Mouse (Mus musculus) megakaryocyte, embryonic 14.5 days (primary cell): ENCODE data around the gene Oxct2a. TPM values are rescaled to one million over a fixed set of nuclear protein-coding genes. Genes with fewer than 3 reads are reported as not detected.
"Not testable (repeated sequence)": the region's sequence is repeated elsewhere in the genome, so short reads cannot be mapped to it uniquely, and the experiment has no call there.

Experiments
- H3K27me3 ChIP-seq: replicated peaks from 2 replicates; pipeline ENCODE3; 2012; ENCODE audit warnings: inconsistent platforms
- H3K36me3 ChIP-seq: replicated peaks from 2 replicates; pipeline ENCODE3; 2012; ENCODE audit warnings: low read length, inconsistent platforms, mixed read lengths
- H3K4me1 ChIP-seq: 2 replicates; pipeline ENCODE4 v1.6.1; 2012; ENCODE audit warnings: inconsistent platforms
- H3K4me3 ChIP-seq: replicated peaks from 2 replicates; pipeline ENCODE3; 2012; ENCODE audit warnings: moderate library complexity, mild to moderate bottlenecking, inconsistent platforms
- H3K9me3 ChIP-seq: 2 replicates; pipeline ENCODE4 v1.6.1; 2012; ENCODE audit warnings: inconsistent platforms
- FLI1 ChIP-seq: IDR thresholded peaks from 2 replicates; pipeline ENCODE4 v1.6.1; 2012; ENCODE audit warnings: low read length, inconsistent platforms, mixed read lengths
- GATA1 ChIP-seq: IDR thresholded peaks from 3 replicates; pipeline ENCODE4 v1.6.1; 2012; ENCODE audit warnings: mixed read lengths, low read length, inconsistent platforms, borderline replicate concordance
- polyA plus RNA-seq: library from polyadenylated mRNA; stranded (reverse); fragments of >175 nt; gene quantifications from 2 replicates; pipeline ENCODE4 v1.2.3, GENCODE M21; 2012; ENCODE audit warnings: low replicate concordance; ENCODE audit not compliant: insufficient read depth

The Oxct2a gene
- polyA plus RNA-seq, 1 experiment = 0.56 TPM

DNA sequence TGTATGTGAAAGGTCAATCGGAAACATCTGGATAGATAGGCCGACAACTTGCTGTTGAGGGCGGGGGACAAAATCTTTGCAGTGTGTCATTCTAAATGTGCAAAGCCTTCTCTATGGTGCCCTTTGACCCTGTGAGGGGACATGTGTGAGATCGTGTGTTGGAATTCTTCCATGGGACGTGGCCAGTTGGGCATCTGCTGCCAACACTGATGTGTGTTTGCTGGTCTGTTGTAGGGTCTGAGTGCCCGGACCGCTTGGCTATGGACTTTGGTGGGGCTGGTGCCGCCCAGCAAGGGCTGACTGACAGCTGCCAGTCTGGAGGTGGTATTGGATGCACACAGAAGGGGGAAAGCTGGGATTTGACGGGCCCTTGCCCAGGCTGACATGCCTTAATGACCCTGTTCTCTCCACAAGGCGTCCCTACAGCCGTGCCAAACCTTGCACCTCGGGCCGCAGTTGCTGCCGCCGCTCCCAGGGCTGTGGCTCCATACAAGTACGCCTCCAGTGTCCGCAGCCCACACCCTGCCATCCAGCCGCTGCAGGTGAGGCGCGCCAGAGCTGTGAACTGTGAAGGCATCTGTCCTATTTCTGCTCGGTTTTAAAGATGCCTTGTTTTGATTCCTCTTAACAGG, 27.8 kb downstream of the Oxct2a start:
- H3K27me3 ChIP-seq = no peaks in the 10 kb centered on the region
- TF ChIP-seq GATA1 = no peak
- no peak for TF ChIP-seq FLI1

DNA sequence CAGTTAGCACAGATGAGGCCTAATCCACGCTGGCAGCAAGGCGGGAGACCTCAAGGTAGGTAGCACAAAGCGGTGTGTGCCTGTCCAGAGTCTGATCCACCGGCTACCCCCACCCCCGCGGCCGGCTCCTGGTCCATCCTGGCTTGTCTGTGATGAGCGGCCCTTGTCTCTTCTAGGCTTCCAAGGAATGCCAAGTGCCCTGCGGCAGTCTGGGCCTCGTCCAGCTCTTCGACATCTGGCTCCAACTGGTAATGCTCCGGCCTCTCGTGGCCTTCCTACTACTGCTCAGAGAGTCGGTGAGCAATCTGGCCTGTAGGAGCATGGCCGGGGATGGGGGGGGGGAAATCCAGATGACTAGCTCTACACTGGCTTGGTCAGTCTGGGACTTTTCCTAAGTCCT, 28.4 kb downstream of the Oxct2a start:
- peaks cover 95% of the 10 kb centered on the region for H3K36me3 ChIP-seq
- H3K4me3 ChIP-seq = not testable (repeated sequence)

More for the DNA sequence above, 27.8 kb downstream of the Oxct2a start:
- Histone ChIP-seq H3K36me3 (peaks cover 93% of the 10 kb centered on the region), H3K4me3 (no peak overlapping the region), H3K9me3 (no peaks in the 10 kb centered on the region), H3K4me1 (peaks cover 25% of the 10 kb centered on the region)

GRCm38 (mm10) chr4:123293661-123294443, 29.6 kb downstream of the Oxct2a start:
- Histone ChIP-seq H3K4me3 (no peak overlapping the region), H3K9me3 (no peaks in the 10 kb centered on the region), H3K27me3 (no peaks in the 10 kb centered on the region), H3K36me3 (peaks cover 95% of the 10 kb centered on the region), H3K4me1 (peaks cover 11% of the 10 kb centered on the region)
- TF ChIP-seq GATA1 (no peak), FLI1 (no peak)

More for the DNA sequence above, 28.4 kb downstream of the Oxct2a start:
- H3K9me3 ChIP-seq, H3K27me3 ChIP-seq: not testable (repeated sequence)
- H3K4me1 ChIP-seq = peaks cover 19% of the 10 kb centered on the region

DNA sequence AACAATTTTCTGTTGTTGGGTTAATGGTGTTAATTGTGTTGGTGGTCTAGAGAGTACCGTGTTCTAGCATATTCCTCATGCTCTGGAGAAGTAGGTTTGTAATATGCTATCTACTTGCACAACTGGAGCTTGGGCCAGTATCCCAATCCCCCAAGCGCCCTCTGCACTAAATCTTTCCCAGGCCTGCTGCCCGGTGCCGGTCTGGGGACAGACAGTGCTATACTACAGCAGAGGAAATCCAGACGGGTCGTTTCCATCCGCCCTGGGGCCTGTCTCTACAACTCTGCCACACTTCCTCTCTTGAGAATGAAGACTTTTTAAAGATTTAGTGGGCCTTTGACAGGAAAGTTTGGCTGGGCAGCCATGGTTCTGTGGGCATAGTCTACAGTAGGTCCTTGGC, 30.4 kb downstream of the Oxct2a start:
- H3K4me1 ChIP-seq = peaks cover 11% of the 10 kb centered on the region
- no peak overlapping the region for H3K4me3 ChIP-seq
- no peaks in the 10 kb centered on the region for H3K9me3 ChIP-seq
- no peak for TF ChIP-seq GATA1
- TF ChIP-seq FLI1 = no peak
- peaks cover 98% of the 10 kb centered on the region for H3K36me3 ChIP-seq
- no peaks in the 10 kb centered on the region for H3K27me3 ChIP-seq

- no peak for TF ChIP-seq FLI1
- TF ChIP-seq GATA1 = no peak
- peaks cover 16% of the 10 kb centered on the region for H3K4me1 ChIP-seq
Measured at GRCm38 (mm10) chr4:123292390-123292789, 31.0 kb downstream of the Oxct2a start.

DNA sequence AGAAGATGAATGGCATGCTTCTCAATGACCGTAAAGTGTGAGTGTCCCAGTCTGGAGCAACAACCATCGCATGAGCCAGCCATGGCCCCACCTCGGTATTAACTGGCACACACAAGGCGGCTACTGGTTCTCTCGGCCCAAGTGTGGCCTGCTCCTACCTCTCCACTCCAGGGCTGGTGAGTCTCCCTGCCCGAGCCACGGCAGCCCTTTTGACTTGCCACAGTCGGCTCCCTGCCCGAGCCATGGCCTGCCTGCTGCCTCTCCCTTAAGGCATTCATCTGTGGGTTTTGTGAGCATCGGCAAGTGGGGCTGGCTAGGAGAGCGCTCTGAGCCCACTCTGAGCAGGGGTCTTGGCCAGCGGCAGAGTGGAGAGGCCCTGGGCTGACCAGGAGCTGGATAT, 34.4 kb downstream of the Oxct2a start:
- H3K27me3 ChIP-seq = no peaks in the 10 kb centered on the region
- TF ChIP-seq FLI1 (no peak), GATA1 (no peak)
- H3K4me1 ChIP-seq = peaks cover 45% of the 10 kb centered on the region
- no peak overlapping the region for H3K4me3 ChIP-seq
- H3K36me3 ChIP-seq = peaks cover 91% of the 10 kb centered on the region
- no peaks in the 10 kb centered on the region for H3K9me3 ChIP-seq

More at GRCm38 (mm10) chr4:123292390-123292789, 31.0 kb downstream of the Oxct2a start:
- Histone ChIP-seq H3K9me3 (no peaks in the 10 kb centered on the region), H3K27me3 (no peaks in the 10 kb centered on the region), H3K36me3 (peaks cover 98% of the 10 kb centered on the region), H3K4me3 (no peak overlapping the region)

- Histone ChIP-seq H3K9me3 (no peaks in the 10 kb centered on the region), H3K27me3 (no peaks in the 10 kb centered on the region), H3K4me3 (no peak overlapping the region), H3K36me3 (peaks cover 69% of the 10 kb centered on the region), H3K4me1 (peaks cover 54% of the 10 kb centered on the region)
- no peak for TF ChIP-seq GATA1
- no peak for TF ChIP-seq FLI1
Measured at GRCm38 (mm10) chr4:123286790-123287189, 36.6 kb downstream of the Oxct2a start.

DNA sequence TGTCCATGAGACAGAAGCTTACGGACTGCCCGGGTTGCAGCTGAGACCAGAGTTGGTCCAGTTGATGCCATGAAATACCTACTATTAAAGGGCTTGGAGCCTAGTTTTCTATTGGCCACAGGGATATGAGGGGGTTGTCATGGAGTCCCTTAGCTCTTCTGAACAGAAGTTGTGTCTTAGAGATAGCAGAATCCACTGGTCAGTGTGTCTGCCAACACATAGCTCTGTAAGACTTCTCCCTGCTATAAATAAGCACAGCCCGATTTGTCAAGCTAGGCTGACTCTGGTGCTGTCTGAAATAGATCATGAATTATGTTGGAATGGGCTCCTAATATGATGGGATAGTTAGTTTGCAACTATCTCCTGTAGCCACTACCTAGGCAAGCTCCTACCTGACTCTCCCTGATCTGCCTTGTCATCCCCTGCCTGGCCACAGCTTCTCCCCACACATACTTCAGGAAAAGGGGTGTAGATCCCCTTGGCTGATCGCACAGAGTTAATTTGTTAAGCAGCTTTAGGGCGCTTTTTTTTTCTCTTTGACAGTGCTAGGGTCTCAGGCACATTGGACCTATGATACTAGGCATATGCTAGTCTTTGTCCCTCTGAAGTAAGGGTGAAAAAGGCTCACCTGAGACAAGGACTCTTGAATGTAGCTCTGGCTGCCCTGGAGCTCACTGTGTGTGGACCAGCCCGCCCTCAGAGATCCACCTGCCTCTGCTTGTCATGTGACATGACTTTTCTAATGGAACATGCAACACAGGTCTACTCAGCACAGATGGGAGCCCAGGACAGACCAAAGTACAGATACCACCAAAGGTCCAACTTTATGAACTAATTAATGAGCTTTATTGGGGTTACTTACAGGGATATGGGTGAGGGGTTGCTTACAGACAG, 38.5 kb downstream of the Oxct2a start:
- H3K4me1 ChIP-seq = peaks cover 54% of the 10 kb centered on the region
- no peak for TF ChIP-seq GATA1
- no peak for TF ChIP-seq FLI1
- H3K27me3 ChIP-seq = no peaks in the 10 kb centered on the region
- H3K4me3 ChIP-seq = peak overlapping the region; percentile 93
- H3K9me3 ChIP-seq = no peaks in the 10 kb centered on the region
- H3K36me3 ChIP-seq = peaks cover 52% of the 10 kb centered on the region

DNA sequence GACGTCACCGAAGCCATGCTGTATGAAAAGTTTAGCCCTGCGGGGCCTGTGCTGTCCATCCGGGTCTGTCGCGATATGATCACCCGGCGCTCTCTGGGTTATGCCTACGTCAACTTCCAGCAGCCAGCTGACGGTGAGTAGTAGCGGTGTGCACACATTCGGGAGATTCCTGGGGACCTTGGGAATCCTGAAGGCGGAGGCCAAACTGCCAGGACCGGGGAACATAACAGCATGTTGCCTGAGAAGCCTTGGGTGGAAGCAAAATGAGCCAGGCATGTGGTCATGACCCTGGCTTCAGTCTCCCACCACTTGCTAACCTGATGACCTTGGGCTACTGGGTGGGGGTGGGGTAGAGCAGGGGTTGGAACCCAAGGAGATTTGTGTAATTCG, 39.8 kb downstream of the Oxct2a start:
- not testable (repeated sequence) for H3K27me3 ChIP-seq, H3K9me3 ChIP-seq
- Histone ChIP-seq H3K4me3 (peak overlapping the region; percentile 93), H3K4me1 (peaks cover 49% of the 10 kb centered on the region), H3K36me3 (peaks cover 39% of the 10 kb centered on the region)

DNA sequence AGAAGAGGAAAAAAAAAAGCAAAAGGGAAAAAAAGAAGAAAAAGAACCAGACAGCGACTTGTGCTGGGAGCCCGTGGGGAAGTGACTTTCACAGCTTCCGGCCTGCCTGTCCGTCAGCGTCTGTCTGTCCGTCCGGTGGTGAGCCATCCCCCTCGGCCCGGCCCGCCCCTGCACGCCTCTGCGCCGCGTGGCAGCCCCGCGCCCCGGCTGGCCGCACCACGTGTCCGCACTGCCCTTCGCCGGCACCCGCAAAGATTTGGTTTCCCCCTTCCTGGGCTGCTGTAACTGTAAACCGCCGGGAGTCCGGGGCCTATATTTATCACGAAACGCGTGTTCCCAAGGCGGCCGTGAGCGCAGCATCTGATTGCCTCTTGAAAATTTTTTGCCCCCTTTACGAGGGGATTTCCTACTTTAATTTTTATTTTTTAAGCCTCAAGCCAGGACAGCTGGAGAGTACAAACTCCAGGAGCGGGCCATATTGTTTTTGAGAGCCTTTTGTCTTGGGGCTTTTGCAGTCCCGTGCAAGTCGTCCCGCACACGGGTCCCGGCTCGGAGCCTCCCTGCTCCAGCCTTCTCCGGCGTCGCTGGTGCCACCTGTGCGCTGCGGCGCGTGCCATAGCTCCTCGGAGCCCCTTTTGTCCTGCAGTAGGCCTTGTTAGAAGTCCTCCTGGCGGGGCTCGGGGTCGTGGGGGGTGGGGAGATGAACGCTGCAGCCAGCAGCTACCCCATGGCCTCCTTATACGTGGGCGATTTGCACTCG, 40.3 kb downstream of the Oxct2a start:
- peaks cover 47% of the 10 kb centered on the region for H3K4me1 ChIP-seq
- H3K27me3 ChIP-seq, H3K9me3 ChIP-seq: not testable (repeated sequence)
- H3K4me3 ChIP-seq = peak overlapping the region; percentile 88
- peaks cover 33% of the 10 kb centered on the region for H3K36me3 ChIP-seq
